In the genomic region with DNA sequence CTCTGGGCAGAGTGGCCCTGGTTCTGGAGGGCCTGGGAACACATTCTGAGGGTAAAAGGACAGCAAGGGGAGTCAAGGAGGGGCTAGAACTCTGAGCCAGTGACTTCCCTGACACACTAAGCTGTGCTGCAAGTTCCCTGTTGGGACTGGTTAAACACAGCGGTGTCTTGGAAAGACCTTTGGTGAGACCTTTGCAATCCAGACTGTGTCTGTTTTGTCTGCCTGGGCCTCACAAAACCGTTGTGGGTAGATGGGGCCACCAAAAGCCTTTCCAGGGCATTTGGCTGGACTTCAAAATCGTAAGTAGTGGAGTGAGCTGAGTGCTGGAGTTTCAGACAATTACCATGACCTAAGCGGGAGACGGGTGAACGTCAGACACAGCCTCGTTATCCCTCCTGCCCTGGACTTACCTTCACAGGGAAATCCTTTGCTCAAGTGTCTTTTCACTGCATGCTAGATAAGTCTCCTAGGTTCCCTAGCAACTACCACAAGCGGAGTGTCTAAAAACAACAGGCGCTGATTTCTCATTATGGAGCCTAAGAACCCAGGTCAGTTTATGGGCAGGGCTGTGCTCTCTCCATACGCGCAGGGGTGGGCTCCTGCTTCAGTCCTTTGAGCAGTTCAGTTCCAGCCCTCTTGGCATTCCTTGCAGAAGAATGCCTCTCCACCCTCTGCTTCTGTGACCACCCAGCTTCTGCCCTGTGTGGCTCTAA, we compare ENCODE assay signal across 11 mouse cellular contexts.
DNase-seq lines count a peak whose midpoint lies in the region; ATAC-seq lines count a peak whose summit lies in the region.
"Had no signal": no experiment of that assay in that cellular context is flagged by ENCODE, and none has a peak within 500 bp of the region (broad histone marks: within the 10 kb centered on the region; RNA-seq: fewer than 3 reads in every experiment).

No protein-coding gene starts in this region.

- H3K4me1 ChIP-seq in heart, embryonic 16.5 days (ENCODE audit: control insufficient read depth, insufficient read depth, low read length), result no peaks in the 10 kb centered on the region
- peaks cover 6% of the 10 kb centered on the region; the same call in 1 of the 2 replicates for H3K4me1 ChIP-seq in forebrain, embryonic 11.5 days (replicated peaks; ENCODE audit: control insufficient read depth, insufficient read depth, low read length)
- H3K4me1 ChIP-seq in limb, embryonic 13.5 days, result peaks cover 18% of the 10 kb centered on the region

- H3K27ac ChIP-seq in heart, embryonic 16.5 days (ENCODE audit: low read length), result no peak overlapping the region
- peak overlapping the region; percentile 53; the same call in 1 of the 2 replicates for H3K27ac ChIP-seq in forebrain, embryonic 11.5 days (ENCODE audit: low read depth, low read length)
- 0 out of 2 replicates have a peak overlapping the region, but pooled peaks have one; percentile 3 for H3K27ac ChIP-seq in limb, embryonic 13.5 days
- H3K27ac ChIP-seq: embryonic facial prominence, embryonic 13.5 days had no signal

- H3K9me3 ChIP-seq in heart, embryonic 16.5 days (replicated peaks; ENCODE audit: control insufficient read depth, low read length), result no peaks in the 10 kb centered on the region
- H3K9me3 ChIP-seq in forebrain, embryonic 11.5 days (ENCODE audit: control insufficient read depth, low read length), result no peaks in the 10 kb centered on the region
- no peaks in the 10 kb centered on the region for H3K9me3 ChIP-seq in limb, embryonic 13.5 days
- H3K9me3 ChIP-seq: embryonic facial prominence, embryonic 13.5 days had no signal

- WGBS in heart, embryonic 16.5 days, result 40% methylated on average over 11 of the region's 11 CpGs
- 25% methylated on average over 11 of the region's 11 CpGs for WGBS in forebrain, embryonic 11.5 days
- WGBS in limb, embryonic 13.5 days, result 34% methylated on average over 11 of the region's 11 CpGs

- peak overlapping the region; percentile 36; the same call in 1 of the 2 replicates for H3K4me2 ChIP-seq in heart, embryonic 16.5 days (ENCODE audit: low read depth, low read length)
- H3K4me2 ChIP-seq in forebrain, embryonic 11.5 days (ENCODE audit: low read depth, low read length, severe bottlenecking), result no peak overlapping the region
- 0 out of 2 replicates have a peak overlapping the region, but pooled peaks have one; percentile 3 for H3K4me2 ChIP-seq in limb, embryonic 13.5 days (replicated peaks)
- H3K4me2 ChIP-seq: embryonic facial prominence, embryonic 13.5 days had no signal

- no peak for ATAC-seq in heart, embryonic 16.5 days (replicated peaks; ENCODE audit: extremely low read depth, insufficient read depth, low FRiP score)
- ATAC-seq in forebrain, embryonic 11.5 days (replicated peaks; ENCODE audit: low FRiP score), result peak; percentile 79
- no peak for ATAC-seq in limb, embryonic 13.5 days (ENCODE audit: low FRiP score, low read depth)
- ATAC-seq in megakaryocyte progenitor cell, adult 5-6 weeks (replicated peaks; ENCODE audit: poor library complexity), result no peak

- no peak overlapping the region for H3K4me3 ChIP-seq in heart, embryonic 16.5 days (ENCODE audit: low read length)
- no peak overlapping the region for H3K4me3 ChIP-seq in forebrain, embryonic 11.5 days (ENCODE audit: low read depth, low read length)
- no peak overlapping the region for H3K4me3 ChIP-seq in limb, embryonic 13.5 days
- H3K4me3 ChIP-seq: embryonic facial prominence, embryonic 13.5 days had no signal

- intact Hi-C loops in heart, postnatal 14 days (cut with DNase I), result loop anchor here (10.0 kb wide), 1 partner anchor 244 kb away; no protein-coding TSS in a partner anchor

- no peaks in the 10 kb centered on the region for H3K27me3 ChIP-seq in heart, embryonic 16.5 days (ENCODE audit: control insufficient read depth, insufficient read depth, low read length)
- H3K27me3 ChIP-seq in forebrain, embryonic 11.5 days (ENCODE audit: control insufficient read depth, insufficient read depth, low read length), result no peaks in the 10 kb centered on the region
- no peaks in the 10 kb centered on the region for H3K27me3 ChIP-seq in limb, embryonic 13.5 days
- H3K27me3 ChIP-seq: embryonic facial prominence, embryonic 13.5 days had no signal

- no peak overlapping the region for H3K9ac ChIP-seq in heart, embryonic 16.5 days (ENCODE audit: low read length)
- no peak overlapping the region for H3K9ac ChIP-seq in forebrain, embryonic 11.5 days (ENCODE audit: low read length)
- no peak overlapping the region for H3K9ac ChIP-seq in limb, embryonic 13.5 days
- H3K9ac ChIP-seq: embryonic facial prominence, embryonic 13.5 days had no signal

- DNase-seq in heart, postnatal 14 days, result no peak
- DNase-seq in R1 (ENCODE audit: low read depth, low spot score), result peak; percentile 71
- no peak for DNase-seq in forebrain, embryonic 11.5 days (ENCODE audit: low spot score)
- no peak for DNase-seq in gastrocnemius, adult 18-20 months (ENCODE audit: low spot score)
- no peak for DNase-seq in urinary bladder, postnatal 14 days (ENCODE audit: low spot score)
- DNase-seq: adrenal gland, postnatal 25 days; thymus, postnatal 4 days had no signal

- H3K36me3 ChIP-seq in heart, embryonic 16.5 days (ENCODE audit: control insufficient read depth, insufficient read depth), result no peaks in the 10 kb centered on the region
- H3K36me3 ChIP-seq in forebrain, embryonic 11.5 days (ENCODE audit: control insufficient read depth, insufficient read depth, low read length), result no peaks in the 10 kb centered on the region
- no peaks in the 10 kb centered on the region for H3K36me3 ChIP-seq in limb, embryonic 13.5 days
- H3K36me3 ChIP-seq: embryonic facial prominence, embryonic 13.5 days had no signal
